Mouse (Mus musculus) lung, postnatal 10 days (tissue): ENCODE results near the gene Tenm4.

Experiments used
- DNase-seq: peaks from one replicate; pipeline ENCODE4 v3.0.0; 2021

The Tenm4 gene

DNA sequence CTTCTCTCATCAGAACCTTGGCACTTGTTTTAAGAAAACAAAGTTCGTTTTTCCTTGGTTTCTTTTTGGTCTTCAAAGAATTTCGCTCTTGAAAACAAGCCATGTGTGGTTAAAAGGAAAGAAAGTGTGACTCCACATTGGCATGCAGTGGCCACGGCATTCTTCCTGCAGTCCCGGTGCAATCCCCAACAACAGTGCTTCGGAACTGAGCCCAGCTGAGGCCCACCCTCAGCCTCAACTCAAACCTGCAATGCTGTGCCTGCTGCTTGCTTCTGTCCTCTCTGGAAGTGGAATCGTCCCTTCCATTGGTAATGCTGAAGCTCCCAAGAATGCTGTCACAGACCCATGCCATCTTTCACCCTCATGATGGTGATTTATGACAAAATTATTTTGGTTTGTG is 88.6 kb downstream of the Tenm4 start:
- DNase-seq: no peak

DNA sequence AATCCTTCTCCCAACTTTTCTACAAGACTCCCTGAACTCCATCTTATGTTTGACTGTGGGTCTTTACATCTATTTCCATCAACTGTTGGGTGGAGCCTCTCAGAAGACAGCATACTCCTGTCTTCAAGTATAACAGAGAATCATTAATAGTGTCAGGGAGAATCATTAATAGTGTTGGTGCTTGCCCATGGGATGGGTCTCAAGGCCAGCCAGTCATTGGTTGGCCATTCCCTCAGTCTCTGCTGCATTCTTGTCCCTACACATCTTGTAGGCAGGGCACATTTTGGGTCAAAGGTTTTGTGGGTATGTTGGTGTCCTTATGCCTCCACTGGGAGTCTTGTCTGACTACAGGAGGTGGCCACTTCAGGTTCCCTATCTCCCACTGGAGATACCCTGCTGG is 91.1 kb downstream of the Tenm4 start:
- no peak for DNase-seq

DNA sequence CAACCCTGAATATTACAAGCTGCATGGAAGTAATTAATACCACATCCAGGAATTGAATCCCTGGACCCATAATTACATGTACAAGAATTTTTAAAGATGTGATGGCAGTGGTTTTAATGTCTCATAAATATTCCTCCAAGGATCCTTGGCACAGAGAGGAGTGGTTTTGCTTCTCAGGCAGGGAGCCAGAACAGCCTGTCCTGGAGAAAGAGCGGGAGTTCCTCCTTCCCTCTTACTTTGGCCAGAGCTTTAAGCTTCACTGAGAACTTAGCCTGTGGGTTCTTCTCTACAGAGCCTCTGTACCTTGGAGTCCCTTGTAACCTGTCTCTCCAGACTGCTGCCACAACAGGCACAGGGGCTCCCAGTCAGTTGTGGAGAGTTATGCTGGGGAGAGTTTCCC is 94.9 kb downstream of the Tenm4 start:
- DNase-seq: peak; percentile 44

DNA sequence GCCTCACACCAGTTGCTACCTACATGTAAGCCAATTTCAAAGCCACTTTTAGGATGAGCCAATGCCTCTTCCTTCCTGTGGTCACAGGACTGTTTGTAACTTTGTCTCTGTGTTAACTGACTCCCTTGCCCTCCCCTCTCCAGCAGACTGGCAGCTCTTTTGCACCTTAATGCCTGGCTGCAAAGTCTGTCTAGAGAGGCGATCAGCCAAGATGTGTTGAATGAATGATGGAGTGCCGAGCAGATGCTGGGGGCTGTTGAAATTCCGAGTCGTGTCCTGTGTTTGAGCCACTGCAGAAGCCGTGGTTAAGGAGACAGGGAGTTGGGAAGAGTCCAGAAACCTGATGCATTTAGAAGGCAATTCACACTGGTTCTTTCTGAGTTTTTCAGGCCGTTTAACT is 96.2 kb downstream of the Tenm4 start:
- peak; percentile 71 for DNase-seq

DNA sequence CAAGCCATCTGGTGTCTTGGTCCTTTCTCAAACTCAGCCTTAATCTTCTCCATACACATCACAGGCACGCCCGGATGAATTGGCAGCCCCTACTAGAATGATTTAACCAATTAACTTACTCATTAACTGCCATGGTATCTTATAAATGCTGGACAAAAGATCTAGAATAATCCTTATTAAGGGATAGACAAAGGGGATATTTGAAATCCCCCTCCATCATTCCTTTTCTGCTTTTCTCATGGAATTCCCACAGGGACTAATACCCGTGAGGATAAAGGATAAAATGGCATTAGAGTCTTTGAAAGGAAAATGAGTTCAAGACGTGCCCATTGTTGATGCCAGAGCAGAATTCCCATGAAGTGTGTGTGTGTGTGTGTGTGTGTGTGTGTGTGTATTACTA is 99.6 kb downstream of the Tenm4 start:
- no peak for DNase-seq

DNA sequence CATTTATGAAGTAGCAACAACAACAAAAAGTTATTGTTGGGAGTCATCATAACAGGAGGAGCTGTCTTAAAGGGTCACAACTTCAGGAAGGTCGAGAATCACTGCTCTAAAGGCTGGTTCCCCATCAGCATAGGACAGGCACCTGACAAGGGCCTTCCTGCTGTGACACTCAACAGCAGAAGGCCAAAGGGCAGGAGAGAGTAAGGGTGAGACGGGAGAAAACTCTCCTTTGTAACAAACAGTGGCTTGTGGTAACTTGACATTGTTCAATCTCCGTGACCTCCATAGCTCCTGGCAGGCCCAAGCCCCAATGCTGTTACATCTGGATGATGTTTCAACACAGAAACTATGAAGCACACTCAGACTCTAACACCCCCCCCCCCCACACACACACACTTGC is 101.0 kb downstream of the Tenm4 start:
- DNase-seq: no peak

DNA sequence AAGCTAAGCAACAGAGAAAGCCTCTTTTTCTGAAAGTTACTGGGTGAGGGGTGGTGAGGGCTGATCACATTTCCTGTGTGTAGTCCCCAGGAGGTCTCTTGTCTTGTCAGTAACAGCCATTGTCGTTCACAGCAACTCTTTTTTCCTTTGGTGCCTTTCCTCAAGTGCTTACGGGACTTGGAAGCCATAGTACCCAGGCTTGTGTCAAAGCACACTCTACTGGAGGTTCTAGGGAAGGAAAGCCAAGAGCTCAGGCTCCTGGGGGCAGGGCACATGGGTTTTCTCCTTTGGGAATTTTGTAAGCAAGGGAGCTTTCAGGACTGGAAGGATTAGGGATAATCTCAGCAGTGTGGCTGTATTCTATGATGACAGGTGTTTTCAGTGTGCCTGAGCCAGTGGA is 103.4 kb downstream of the Tenm4 start:
- no peak for DNase-seq

DNA sequence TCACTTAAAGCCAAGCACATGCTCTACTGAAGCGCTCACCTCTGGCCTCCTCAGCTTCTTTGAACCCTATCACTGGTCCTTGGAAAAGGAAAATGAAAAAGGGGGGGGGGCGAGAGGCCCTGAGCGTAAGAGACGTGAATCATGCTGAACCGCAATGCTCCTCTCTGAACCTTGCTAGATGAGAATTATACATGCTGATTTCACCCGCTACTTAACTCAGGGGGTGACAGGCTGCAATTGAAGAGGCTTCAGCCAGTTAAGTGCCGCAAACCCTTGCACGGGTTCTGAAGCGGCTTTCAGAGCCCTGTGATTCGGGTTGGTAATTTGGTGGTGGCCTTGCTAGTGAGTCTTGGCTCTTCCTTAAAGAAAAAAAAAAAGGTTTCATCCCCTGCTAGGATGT is 106.5 kb downstream of the Tenm4 start:
- DNase-seq: no peak

DNA sequence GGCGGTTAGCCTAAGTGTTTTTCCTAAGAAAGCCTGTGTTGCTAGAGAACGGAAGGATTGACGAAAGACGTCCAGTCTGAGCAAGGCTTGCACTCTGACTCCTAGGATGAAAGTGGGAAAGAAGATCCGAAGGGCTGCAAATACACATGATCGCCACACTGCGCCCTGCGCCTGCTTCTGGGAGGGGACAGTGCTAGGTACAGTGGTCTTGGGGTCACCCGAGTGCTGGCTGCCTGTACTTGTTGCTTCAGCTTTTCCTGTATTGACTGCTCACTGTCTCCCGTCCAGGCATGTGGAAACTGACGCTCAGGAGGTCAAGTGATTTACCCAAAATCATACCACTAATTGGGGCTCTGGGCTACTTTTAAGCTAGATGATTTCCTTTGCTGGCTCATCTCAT is 107.3 kb downstream of the Tenm4 start:
- DNase-seq: no peak

DNA sequence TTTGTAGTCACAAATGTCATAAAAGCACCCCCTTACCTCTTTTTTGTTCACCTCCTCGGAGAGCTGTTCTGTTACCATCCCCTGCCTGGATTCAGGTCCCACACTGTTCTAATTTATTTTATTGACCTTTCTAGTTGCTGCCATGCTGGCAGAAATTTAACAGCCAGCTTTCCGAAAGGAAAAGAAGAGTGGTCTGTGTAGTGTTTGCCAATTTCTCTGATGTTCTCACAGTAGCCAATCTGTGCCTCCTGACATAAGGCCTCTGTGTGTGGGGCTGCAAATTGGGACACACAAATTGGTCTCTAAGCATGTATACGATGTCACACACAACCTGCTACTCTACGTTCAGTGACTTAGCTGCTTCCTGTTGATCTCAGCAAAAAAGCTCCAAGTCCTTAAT is 109.7 kb downstream of the Tenm4 start:
- no peak for DNase-seq

DNA sequence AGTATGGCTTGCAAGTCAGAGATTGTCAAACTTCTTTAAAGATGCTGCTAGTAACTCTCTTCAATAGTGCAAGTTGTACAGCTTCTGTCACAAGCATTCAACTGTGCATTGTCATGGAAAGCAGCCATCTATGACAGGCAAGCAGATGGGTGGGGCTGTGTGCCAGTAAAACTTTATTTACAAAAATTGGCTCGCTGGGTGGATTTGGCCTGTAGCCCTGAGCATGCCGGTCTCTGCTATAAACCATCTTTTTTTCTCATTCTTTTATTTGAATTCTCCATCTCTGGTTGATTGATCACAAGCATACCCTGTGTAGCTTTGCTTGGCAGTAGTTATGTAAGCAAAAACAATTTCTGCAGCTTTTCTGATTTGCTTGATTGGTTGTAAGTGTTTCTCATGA is 119.5 kb downstream of the Tenm4 start:
- DNase-seq: peak; percentile 34

DNA sequence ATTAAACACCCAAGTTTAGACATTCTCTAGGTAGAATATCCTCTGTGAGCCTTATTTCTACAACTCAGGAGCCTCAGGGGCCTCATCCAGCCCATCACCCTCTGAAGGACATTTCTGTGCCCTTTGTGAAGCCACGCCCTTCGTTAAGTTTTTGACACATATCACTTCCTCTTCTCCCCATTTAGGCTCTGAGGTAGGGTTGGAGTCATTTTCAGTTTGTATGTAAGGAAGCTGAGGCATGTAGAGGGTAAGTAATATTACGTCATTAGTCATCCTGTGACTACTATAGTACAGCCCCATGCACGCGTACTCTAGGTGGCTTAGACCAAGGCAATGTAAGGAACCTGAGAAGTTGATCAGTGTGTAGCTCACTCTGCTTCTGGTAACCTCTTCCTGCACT is 124.9 kb downstream of the Tenm4 start:
- DNase-seq: no peak

DNA sequence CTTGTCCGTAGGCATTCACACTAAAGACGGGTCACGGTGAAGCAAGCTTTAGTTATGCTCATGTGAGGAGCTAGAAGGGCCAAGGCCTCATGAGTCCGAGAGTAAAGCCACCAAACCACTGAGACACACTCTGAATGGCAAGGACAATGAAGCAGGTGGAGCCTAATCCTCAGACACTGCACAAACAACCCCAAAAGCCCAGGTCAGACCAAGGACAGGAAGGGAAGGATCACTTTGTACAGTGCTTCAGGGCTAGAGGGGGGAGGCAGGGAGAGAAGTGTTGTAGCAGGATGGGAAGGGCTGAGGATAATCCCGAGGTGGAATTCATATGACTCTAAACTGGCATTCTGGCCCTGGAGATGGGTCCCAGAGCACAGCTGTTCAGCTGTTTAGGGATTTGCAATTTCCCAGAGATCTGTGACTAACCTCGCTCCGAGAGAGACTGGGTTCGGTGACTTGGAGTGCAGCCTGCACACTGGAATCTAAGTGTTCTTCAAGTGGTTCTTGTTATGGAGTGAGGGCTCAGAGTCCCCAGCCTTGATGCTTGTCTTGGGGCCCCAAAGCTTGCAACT is 129.9 kb downstream of the Tenm4 start:
- DNase-seq: no peak

DNA sequence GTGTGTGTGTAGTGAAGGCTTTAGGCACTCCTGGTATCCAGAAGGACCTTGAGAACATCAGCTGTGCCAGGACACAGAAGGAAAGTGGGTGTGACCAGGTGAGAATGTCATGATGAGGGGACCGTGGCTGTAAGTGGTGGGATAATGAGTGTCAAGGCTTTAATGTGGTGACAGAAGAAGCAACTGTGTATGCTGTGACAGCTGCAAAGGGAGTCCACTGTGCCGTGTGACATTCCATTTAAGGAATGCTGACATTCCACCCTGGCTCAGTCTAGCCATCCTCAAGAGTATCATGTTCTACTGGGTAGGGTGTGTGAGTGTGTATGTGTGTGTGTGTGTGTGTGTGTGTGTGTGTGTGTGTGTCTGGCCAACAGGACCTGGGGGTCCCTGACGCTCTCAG is 130.8 kb downstream of the Tenm4 start:
- DNase-seq: no peak

DNA sequence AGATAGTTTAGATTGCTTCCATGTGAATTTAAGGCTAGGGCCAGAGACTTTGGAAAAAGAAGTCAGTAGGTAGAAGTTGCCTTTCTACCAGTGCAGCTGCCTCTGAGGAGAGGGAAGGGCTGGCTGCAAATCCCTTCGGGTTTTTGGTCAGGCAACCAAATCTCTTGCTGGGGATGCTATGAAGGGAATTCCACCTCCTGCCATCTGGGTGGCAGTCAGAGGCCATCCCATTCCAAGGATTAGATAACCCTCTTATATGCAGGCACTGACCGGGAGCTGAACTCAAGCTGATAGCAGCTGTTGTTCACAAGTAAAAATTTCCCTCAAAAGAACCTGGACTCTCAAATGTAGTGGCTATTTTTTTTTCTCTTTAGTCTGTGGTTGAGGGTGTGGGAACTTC is 132.9 kb downstream of the Tenm4 start:
- no peak for DNase-seq

DNA sequence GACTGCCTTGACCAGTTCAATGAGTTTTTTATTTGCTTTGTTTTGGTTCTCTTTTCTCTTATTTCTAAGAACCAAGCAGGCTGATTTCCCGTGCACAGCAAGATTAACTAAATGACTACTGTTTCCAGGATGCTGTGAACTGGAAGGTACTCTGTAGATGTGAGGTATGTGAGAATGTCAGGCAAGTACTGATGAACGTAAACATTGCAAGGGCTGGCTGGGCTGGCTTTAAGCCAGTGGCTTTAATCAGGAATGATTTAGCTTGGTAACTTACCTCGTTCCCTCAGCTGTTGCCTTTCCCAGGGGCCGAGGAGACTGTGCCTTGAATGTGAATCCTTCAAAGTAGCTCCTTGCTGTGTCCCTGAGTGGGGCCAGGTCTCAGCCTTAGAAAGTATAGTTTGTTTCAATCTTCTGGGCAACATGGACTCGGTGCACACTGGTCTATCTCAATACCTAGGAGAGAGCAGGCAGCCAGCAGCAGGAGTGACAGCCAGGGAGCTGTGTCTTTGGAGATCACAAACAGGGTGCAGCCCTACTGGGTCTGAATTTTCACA is 134.4 kb downstream of the Tenm4 start:
- no peak for DNase-seq

DNA sequence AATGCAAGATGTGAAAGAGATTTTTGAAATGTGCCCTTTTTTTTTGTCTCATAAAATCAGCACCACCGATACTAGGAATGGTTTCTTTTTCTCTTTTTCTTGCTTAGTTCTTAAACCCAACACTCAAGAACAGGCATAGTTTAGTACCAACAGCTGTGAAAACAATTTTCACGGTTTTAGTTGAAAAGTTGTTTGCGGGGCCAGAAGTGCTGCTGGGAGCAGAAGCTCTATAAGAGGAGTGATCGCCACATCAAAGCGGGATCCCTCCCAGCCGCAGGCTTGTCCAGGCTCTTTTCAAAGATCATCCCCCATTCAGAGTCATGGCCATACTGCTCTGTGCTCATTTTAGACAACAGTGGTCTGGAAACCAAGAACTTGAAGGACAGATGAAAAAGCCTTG is 137.1 kb downstream of the Tenm4 start:
- DNase-seq: no peak

DNA sequence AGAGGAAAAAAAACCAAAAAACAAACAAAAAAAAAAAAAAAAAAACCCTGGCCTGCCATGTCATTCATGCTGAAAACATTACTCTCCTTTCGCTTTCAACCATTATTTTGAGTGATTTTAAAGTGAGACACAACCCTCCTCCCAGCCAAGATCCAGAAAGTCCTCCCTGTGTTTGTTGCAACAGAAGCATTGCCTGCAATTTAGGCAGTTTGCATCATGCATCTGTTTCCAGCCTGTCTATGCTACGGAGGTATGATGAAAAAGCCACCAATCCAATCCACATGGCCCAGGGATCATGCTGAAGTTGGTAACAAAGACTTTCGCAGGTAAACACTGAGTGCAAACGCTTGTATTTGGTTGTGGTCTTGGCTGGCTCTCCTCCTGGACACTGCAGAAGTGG is 158.3 kb downstream of the Tenm4 start:
- no peak for DNase-seq

DNA sequence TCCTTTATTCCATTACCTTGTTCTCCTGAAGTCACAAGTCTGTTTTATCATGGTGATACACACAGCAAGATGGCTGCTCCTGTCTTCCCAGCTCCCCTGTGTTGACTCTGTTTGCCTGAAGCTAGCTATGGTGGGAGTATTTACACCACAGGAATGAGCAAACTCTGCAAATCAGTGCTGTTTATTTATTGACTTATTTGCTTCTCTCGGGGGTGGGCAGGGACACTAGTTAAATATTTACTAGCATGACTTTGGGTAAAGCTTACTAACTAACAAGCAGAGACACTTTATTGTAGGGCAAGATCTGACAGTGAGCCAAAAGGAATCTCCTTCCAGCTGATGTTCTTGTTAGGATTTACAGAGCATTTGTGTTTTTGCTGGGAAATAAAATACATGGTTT is 160.1 kb downstream of the Tenm4 start:
- no peak for DNase-seq

DNA sequence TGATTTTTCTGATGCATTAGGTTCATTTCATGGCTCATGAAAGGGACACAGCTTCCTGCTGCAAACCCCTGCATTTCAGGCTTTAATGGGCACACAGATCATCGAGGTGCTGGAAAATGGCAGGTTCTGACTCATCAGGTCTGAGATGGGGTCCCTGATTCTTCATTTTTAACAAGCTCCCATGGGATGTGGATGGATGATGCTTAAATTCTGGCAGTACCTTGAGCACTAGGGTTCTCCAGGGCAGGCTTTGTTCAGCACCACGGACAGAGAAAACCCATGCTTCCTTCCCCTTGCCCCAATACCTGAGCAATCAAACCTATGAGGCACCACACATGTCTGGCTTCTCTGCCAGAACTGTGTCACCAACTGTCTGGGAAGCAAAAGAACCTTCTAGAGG is 163.3 kb downstream of the Tenm4 start:
- peak; percentile 9 for DNase-seq

DNA sequence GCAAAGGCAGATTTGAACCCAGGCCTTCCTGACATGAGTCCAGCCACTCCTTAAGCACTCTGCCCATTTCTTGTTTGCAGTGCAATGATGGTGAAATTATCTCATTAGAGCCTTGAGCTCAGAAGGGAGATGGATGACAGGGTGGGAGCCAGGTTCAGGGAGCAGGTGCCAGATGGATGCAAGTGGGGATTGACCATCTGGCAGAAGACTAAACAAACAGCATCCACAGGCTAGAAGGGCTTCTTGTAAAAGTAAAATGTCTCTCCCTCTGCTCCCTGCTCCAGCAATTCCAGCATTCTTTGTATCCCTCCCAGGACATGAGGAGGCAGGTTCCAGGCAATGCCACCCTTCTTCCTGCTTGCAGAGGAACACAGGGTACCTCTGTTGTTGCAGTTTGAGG is 165.3 kb downstream of the Tenm4 start:
- no peak for DNase-seq

DNA sequence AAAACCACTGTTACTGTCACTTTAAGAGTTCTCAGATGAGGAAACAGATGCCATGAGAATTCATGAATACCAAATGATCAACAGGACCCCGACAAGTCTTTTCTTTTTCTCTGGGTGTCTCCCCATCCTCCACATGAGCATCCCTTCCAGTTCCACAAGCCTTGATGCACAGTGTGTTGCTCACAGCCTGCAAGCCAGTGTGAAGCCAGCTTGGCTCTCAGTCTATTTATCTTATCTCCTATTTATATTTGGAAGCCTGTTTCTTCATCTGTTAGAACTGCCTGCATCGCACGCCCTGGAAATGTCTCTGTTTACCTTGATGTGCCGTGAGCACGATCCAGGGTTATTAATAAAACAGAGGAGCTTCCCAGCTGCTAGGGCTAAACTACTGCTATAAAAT is 169.8 kb downstream of the Tenm4 start:
- DNase-seq: no peak

DNA sequence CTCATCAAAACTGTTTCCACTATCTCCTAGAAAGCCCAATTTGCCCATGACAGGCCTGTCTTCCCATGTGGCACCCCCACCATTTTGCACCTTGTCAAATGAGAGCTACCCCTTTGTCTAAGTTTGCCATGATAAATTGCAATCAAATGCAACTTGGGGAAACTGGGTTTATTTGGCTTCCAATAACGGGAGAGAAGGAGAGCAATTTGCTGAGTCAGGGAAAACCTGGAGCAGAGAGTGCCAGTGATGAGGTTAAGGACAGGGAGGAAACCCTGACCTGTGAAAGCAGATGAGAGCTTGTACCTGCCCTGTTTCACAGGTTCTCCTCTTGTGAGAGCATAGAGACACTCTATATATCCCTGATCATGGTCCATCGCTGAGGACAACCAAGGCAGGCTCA is 170.4 kb downstream of the Tenm4 start:
- no peak for DNase-seq

DNA sequence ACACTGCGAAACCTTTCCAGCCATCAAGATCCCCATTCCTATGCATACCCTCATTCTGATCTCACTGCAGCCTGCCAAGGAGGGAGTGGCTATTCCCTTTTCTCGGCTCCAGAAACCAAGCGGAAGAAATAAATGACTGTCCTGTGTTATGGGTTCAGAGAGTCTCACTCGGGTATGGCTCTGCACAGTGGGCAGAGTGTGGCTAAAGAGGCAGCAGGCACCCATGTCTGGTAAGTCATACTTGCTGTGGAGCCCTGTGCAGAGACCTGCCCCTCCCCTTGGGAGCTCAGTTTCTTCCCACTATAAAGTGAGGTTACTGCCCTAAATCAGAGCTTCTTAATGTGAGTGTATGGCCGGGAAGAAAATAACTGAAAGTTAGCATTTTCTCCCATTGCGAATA is 171.9 kb downstream of the Tenm4 start:
- DNase-seq: no peak

DNA sequence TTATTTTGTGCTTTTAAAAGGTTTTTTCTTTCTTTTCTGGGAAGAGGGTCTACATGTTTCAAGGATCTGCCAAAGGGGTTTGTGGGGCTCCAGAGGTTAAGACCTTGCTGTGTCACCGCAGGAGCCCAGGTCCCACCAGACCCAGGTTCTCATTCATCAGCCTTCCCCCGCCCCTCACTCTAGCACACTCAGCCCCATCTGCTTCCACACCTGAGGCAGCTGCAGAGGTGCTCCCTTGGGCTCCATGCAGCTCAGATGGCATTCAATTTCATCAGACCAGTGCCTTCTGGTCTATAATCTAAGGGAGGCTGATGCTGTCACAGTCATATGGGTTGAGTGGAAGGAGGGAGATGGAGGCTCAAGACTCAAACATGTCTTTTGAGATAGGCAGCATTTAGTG is 172.6 kb downstream of the Tenm4 start:
- DNase-seq: no peak

DNA sequence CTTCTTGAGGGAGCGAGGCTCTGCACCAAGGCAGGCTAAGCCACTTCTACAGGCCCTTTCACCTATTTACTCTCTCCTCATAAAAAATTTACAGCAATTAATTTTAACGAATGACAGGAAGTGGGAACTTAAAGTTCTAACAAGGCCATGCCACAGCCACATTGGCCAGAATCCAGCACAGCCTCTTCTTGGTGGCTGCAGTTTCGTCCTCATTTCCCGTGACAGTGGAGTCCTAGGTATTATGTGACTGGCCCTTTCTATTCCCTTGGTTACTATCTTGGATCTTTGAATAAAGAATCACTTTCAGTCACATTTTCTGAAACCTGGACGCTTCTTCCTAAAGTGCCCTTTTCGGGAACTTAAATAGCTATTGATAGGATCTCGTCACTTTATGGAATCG is 181.6 kb downstream of the Tenm4 start:
- DNase-seq: no peak
